Mouse (Mus musculus) inflammation-experienced regulatory T-cells, adult 6 months (primary cell): ENCODE results near the gene Eif4e3. TPM values are rescaled to one million over a fixed set of nuclear protein-coding genes. Genes with fewer than 3 reads are reported as not detected.

Experiments used
- ATAC-seq: one replicate; pipeline ENCODE4 v1.8.0; 2017
- polyA plus RNA-seq, 3 experiments: library from polyadenylated mRNA; unstranded; fragments of 100-300 nt; shearing (Covaris generic); gene quantifications; one replicate each; pipeline ENCODE4 v1.2.1; 2017

Gene Eif4e3
- 10 to 100 TPM; 23.0 to 31.4 (median 29.9) TPM for polyA plus RNA-seq

- ATAC-seq, result peak; percentile 2
Observed at GRCm38 (mm10) chr6:99666318-99667171, at the start of gene Eif4e3, which contains the start of gene Gm20696. Gene Eif4e3, minus strand, starts transcription at chr6:99666771. Gene Gm20696, minus strand, starts transcription at chr6:99666797.

- ATAC-seq, result no peak
Observed at GRCm38 (mm10) chr6:99715913-99716312, 49.3 kb upstream of the Eif4e3 start.

- ATAC-seq, result no peak
Observed at GRCm38 (mm10) chr6:99715191-99715590, 48.6 kb upstream of the Eif4e3 start.

GRCm38 (mm10) chr6:99713256-99713655, 46.7 kb upstream of the Eif4e3 start:
- no peak for ATAC-seq

GRCm38 (mm10) chr6:99711576-99712101, 45.1 kb upstream of the Eif4e3 start:
- ATAC-seq, result no peak

- no peak for ATAC-seq
Observed at GRCm38 (mm10) chr6:99700484-99700883, 33.9 kb upstream of the Eif4e3 start.

- ATAC-seq, result no peak
Observed at GRCm38 (mm10) chr6:99692916-99693841, 26.6 kb upstream of the Eif4e3 start.

GRCm38 (mm10) chr6:99692206-99692915, 25.8 kb upstream of the Eif4e3 start, which contains the start of gene Gpr27:
Gene Gpr27, plus strand, starts transcription at chr6:99692679.
- ATAC-seq, result no peak

GRCm38 (mm10) chr6:99691666-99692205, 25.2 kb upstream of the Eif4e3 start:
- ATAC-seq, result no peak

- no peak for ATAC-seq
Observed at GRCm38 (mm10) chr6:99688513-99688912, 21.9 kb upstream of the Eif4e3 start.

- ATAC-seq, result peak; percentile 97
Observed at GRCm38 (mm10) chr6:99684899-99685298, 18.3 kb upstream of the Eif4e3 start.

- no peak for ATAC-seq
Observed at GRCm38 (mm10) chr6:99683974-99684373, 17.4 kb upstream of the Eif4e3 start.

GRCm38 (mm10) chr6:99678108-99678507, 11.5 kb upstream of the Eif4e3 start:
- ATAC-seq, result no peak

- ATAC-seq, result no peak
Observed at GRCm38 (mm10) chr6:99677325-99677724, 10.8 kb upstream of the Eif4e3 start.

- ATAC-seq, result no peak
Observed at GRCm38 (mm10) chr6:99674482-99674881, 7.9 kb upstream of the Eif4e3 start.

GRCm38 (mm10) chr6:99671768-99672167, 5.2 kb upstream of the Eif4e3 start:
- no peak for ATAC-seq

- ATAC-seq, result peak; percentile 77
Observed at GRCm38 (mm10) chr6:99670481-99671119, 4.0 kb upstream of the Eif4e3 start.

- ATAC-seq, result no peak
Observed at GRCm38 (mm10) chr6:99669481-99670325, 3.1 kb upstream of the Eif4e3 start.

- ATAC-seq, result no peak
Observed at GRCm38 (mm10) chr6:99667290-99667689, 719 bp upstream of the Eif4e3 start.
